Mouse (Mus musculus) liver, adult 2 months (tissue): ENCODE measurements at regions not wholly inside any gene's neighbourhood (a gene's known extent, or its start where the extent isn't known, plus 50 kb on each side); places are given as distances from the start of the nearest gene placed in this dataset.
A peak's percentile ranks its signal among the peaks of the same experiment; 100 is the strongest.

ENCODE experiments used
- DNase-seq: peaks from one replicate; pipeline ENCODE4 v3.0.0-alpha.2; 2011; ENCODE audit warnings: low read depth, low spot score; ENCODE audit errors: extremely low read depth
- H3K27ac ChIP-seq: fragments of 200-500 bp; replicated peaks from 2 replicates; pipeline ENCODE4 v1.5.1; 2012; ENCODE audit warnings: low read depth, mild to moderate bottlenecking, control low read depth, inconsistent platforms, low read length; ENCODE audit not compliant: insufficient read depth
- H3K27me3 ChIP-seq: fragments of 200-500 bp; 2 replicates; pipeline ENCODE4 v1.6.1; 2012; ENCODE audit warnings: mild to moderate bottlenecking, moderate library complexity, low read length, inconsistent platforms; ENCODE audit not compliant: control insufficient read depth, insufficient read depth
- H3K36me3 ChIP-seq: fragments of 200-500 bp; 2 replicates; pipeline ENCODE4 v1.6.1; 2012; ENCODE audit warnings: low read length, inconsistent platforms; ENCODE audit not compliant: control insufficient read depth, insufficient read depth
- H3K4me1 ChIP-seq: fragments of 200-500 bp; 2 replicates; pipeline ENCODE4 v1.6.1; 2011; ENCODE audit warnings: low read length; ENCODE audit not compliant: control insufficient read depth, insufficient read depth
- H3K4me3 ChIP-seq: fragments of 200-500 bp; 2 replicates; pipeline ENCODE4 v1.5.1; 2011; ENCODE audit warnings: low read depth, mild to moderate bottlenecking, control low read depth, low read length, moderate library complexity; ENCODE audit not compliant: insufficient read depth
- H3K79me2 ChIP-seq: fragments of 200-500 bp; 2 replicates; pipeline ENCODE4 v1.6.1; 2012; ENCODE audit warnings: inconsistent platforms, mild to moderate bottlenecking, low read length, moderate library complexity; ENCODE audit not compliant: control insufficient read depth, insufficient read depth
- H3K9ac ChIP-seq: fragments of 200-500 bp; 2 replicates; pipeline ENCODE4 v1.6.1; 2012; ENCODE audit warnings: low read depth, mild to moderate bottlenecking, control low read depth, inconsistent platforms, low read length
- CTCF ChIP-seq: fragments of 200-500 bp; IDR thresholded peaks from 2 replicates; pipeline ENCODE4 v1.5.1; 2011; ENCODE audit warnings: low read depth, low read length, control low read depth
- POLR2A ChIP-seq: fragments of 200-500 bp; IDR thresholded peaks from 2 replicates; pipeline ENCODE4 v1.6.1; 2011; ENCODE audit warnings: low read length, control low read depth; ENCODE audit not compliant: insufficient read depth; ENCODE audit errors: extremely low read depth
- WGBS: fragments of 180-500 bp; shearing (Covaris S2); methylation state at CpG from one replicate; pipeline ENCODE4 v1.1.7; 2018; 5-methylcytosine and 5-hydroxymethylcytosine counted together

- no peak for DNase-seq
- no peak for TF ChIP-seq CTCF
- Histone ChIP-seq H3K36me3 (no peaks in the 10 kb centered on the region), H3K4me1 (no peaks in the 10 kb centered on the region), H3K9ac (no peak overlapping the region), H3K4me3 (no peak overlapping the region), H3K27me3 (no peaks in the 10 kb centered on the region), H3K79me2 (no peaks in the 10 kb centered on the region), H3K27ac (no peak overlapping the region)
- 77% methylated on average over 3 of the region's 3 CpGs for WGBS
These were observed 72.0 kb upstream of the Bmper start for GRCm38 (mm10) chr9:23150874-23151273.

- 31% methylated on average over 1 of the region's 1 CpGs for WGBS
- no peak for TF ChIP-seq POLR2A
- no peak for TF ChIP-seq CTCF
- no peaks in the 10 kb centered on the region for H3K36me3 ChIP-seq
These were observed 70.9 kb upstream of the Bmper start for GRCm38 (mm10) chr9:23151953-23152490.

GRCm38 (mm10) chr9:23156820-23157570, 65.9 kb upstream of the Bmper start:
- no peak for TF ChIP-seq POLR2A
- TF ChIP-seq CTCF = no peak
- WGBS = 30% methylated on average over 5 of the region's 5 CpGs
- Histone ChIP-seq H3K4me1 (no peaks in the 10 kb centered on the region), H3K4me3 (no peak overlapping the region), H3K36me3 (no peaks in the 10 kb centered on the region), H3K79me2 (no peaks in the 10 kb centered on the region), H3K9ac (no peak overlapping the region), H3K27me3 (no peaks in the 10 kb centered on the region), H3K27ac (no peak overlapping the region)
- peak; percentile 27 for DNase-seq

More at GRCm38 (mm10) chr9:23151953-23152490, 70.9 kb upstream of the Bmper start:
- Histone ChIP-seq H3K9ac (no peak overlapping the region), H3K79me2 (no peaks in the 10 kb centered on the region), H3K27me3 (no peaks in the 10 kb centered on the region), H3K4me1 (no peaks in the 10 kb centered on the region), H3K4me3 (no peak overlapping the region), H3K27ac (no peak overlapping the region)
- no peak for DNase-seq

- Histone ChIP-seq H3K4me1 (no peaks in the 10 kb centered on the region), H3K27me3 (no peaks in the 10 kb centered on the region), H3K27ac (no peak overlapping the region), H3K36me3 (no peaks in the 10 kb centered on the region), H3K79me2 (no peaks in the 10 kb centered on the region), H3K4me3 (no peak overlapping the region), H3K9ac (no peak overlapping the region)
- TF ChIP-seq POLR2A (no peak), CTCF (no peak)
- no peak for DNase-seq
- WGBS = 82% methylated on average over 1 of the region's 1 CpGs
These were observed 64.4 kb upstream of the Bmper start for GRCm38 (mm10) chr9:23158499-23158898.

GRCm38 (mm10) chr9:23161346-23161745, 61.5 kb upstream of the Bmper start:
- H3K4me1 ChIP-seq = no peaks in the 10 kb centered on the region
- TF ChIP-seq CTCF (no peak), POLR2A (no peak)
- no peak overlapping the region for H3K4me3 ChIP-seq
- H3K27ac ChIP-seq = no peak overlapping the region
- H3K79me2 ChIP-seq = no peaks in the 10 kb centered on the region
- no peaks in the 10 kb centered on the region for H3K27me3 ChIP-seq
- DNase-seq = peak; percentile 51
- H3K9ac ChIP-seq = no peak overlapping the region
- WGBS = 22% methylated on average over 7 of the region's 7 CpGs
- H3K36me3 ChIP-seq = no peaks in the 10 kb centered on the region

- WGBS = 76% methylated on average over 2 of the region's 2 CpGs
- TF ChIP-seq POLR2A (no peak), CTCF (no peak)
- no peaks in the 10 kb centered on the region for H3K27me3 ChIP-seq
- H3K79me2 ChIP-seq = no peaks in the 10 kb centered on the region
- H3K4me1 ChIP-seq = no peaks in the 10 kb centered on the region
- H3K27ac ChIP-seq = no peak overlapping the region
- no peaks in the 10 kb centered on the region for H3K36me3 ChIP-seq
- no peak overlapping the region for H3K9ac ChIP-seq
- no peak overlapping the region for H3K4me3 ChIP-seq
- DNase-seq = no peak
These were observed 55.8 kb upstream of the Bmper start for GRCm38 (mm10) chr9:23167056-23167591.
